Mouse (Mus musculus) layer of hippocampus, adult 9-10 months (tissue): Measurements from ENCODE around the gene Akap2.

Source experiments
- DNase-seq: peaks from one replicate; pipeline ENCODE4 v3.0.0; 2022; ENCODE audit warnings: low spot score

Akap2 gene

DNA sequence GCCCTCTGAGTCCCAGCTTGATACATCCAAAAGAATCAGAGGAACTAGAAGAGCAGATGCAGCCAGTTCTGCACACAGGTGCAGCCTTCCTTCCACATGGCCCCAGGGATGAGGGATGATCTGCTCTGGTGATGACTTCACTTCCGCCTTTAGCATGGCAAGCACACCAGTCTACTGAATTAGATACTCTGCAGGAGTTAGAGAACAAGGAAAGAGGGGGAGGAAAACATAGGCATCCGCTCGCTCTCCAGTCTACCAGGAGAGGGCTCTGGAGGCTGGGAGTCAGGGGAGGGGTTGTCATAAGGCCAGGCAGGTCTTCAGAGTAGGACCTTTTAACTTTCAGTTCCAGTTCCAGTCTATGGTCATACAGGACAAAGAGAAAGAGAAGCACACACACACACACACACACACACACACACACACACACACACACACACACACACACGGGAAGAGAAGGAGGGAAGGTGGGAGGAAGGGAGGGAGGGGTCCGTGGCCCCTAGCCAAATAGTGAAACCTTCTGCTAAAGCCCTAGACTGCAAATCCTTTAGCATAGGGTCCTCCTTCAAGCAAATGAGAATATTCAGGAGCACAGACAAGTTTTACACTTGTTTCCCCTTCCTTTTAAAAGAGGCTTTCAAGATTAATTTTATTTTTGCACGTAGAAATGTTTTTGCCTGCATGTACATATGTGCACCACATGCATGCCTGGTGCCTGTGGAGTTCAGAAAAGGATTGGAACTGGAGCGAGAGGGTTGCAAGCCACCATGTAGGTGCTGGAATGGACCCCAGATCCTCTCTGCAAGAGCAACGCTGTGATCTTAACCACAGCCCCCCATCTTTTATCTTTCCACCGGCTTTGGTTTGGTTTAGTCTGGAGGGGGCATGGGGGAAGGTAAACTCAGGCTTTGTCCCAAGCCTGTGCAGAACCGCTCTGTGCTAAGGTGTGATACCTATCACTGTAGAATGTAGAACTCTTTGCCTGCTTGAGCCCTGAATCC lies 197.0 kb downstream of the Akap2 start:
- DNase-seq, result no peak

DNA sequence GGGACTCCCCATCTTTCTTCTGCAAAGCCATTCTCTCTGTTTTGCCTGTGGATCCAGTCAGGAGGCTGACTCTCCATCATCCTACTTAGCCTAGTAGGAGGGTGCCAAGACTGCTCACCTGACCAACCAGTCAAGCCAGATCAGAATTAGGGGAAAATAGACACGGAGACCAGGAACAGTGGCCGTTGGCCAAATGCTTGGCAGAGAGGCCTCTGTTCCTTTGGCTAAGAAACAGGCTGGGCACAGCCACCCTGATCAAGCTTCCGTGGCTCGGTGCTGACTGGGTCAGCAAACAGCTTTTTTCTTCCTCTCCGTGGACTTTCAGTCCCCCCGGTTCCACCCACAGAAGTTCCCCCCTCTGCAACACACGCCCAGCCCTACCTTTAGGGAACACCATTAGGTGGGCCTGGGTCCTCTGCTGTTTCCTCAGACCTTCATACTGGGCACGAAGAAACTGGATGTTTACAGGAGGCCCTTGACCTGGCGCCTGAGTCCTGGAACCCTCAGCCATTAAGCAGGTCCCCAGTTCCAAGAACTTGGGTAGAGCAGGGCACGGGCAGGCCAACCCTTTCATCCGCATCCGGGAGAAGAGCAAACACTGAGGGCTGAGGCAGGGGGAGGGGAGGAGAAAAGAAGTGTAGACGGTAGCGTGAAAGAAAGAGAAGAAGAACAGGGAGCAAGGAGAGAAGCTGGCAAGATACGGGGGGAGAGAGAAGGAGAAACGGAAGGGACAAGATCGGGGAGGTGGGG lies 197.9 kb downstream of the Akap2 start:
- DNase-seq, result no peak

DNA sequence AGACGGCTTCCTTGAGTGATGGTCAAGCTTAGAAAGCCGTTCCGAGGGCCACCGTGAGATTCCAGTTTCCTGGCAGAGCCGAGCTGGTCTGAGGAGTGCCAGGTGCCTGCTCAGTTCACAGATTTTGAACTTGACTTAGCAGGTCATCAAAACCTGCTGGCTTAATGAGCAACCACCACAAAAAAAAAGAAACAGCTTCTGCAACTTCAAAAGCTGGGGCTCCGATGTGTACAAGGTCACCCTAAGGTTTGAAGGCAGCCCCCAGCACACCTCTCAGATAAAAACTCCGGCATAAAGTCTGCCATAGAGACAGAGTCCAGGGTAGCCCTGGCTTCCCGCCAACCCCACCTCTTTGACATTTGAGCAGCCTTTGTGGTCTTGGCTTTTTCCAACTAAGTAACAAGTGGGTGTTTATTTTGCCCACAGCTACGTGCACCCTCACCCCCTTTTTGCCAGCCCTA lies 198.8 kb downstream of the Akap2 start, which contains the start of gene D630039A03Rik:
D630039A03Rik (minus strand) TSS at position 97 of the 461 bp plus-strand sequence.
- no peak for DNase-seq

DNA sequence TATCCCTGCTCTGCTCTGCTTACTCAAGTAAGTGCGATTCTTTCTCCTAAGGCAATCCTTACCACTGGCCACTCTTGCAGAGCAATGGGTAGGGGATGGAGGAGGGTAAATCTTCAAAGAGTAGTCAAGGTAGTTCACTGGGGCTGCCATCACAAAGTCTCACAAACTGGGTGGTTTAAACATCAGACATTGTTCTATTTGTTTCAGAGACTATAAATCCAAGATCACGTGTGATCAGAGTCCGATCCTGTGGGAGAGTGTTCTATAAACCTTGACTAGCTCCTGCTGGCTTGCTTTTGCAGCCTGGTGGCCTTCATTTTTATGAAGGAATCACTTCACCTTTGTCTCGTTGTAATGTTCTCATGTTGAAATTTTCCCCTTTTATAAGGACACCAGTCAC lies 199.3 kb downstream of the Akap2 start:
- DNase-seq, result no peak

DNA sequence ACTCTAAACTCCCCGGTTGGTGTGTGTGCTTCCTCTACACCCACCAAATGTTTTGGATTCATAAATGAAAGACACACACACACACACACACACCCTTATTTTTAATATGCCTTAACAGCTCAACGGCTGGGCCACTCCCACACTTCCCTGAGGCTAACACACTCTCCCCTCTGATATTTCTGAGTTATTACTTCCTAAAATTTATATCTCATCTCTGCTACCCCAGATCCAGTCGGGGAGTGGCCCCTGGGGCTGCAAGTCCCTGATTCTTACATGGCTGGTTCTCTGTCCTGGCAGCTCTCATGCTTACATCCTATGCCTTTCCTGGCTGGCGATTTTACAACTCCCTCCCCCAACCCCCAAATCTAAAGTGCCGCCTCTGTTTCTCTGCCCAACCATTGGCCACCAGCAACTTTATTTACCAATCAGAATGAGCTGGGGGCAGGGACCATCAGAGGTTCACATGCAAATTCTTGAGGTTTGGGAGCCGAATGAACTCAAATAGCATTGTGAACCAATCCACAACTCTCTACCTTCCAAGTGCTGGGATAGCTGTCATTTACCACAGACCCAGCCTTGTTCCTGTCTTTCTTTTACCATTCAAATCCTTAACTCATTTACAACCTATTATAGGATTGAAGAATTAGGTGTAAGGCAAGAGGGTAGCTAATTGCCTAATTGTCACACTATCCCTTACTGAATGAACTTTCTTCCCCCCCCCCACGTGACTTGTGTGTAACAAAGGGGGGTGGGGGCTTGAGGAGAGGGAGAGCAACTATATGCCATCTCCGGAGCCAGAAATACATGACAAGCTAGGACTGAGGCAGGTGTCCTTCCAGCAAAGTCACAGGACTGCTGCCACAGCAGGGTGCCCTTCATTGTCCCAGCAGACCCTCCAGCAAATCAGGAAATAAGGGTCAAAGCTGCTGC lies 202.3 kb downstream of the Akap2 start:
- DNase-seq, result no peak

DNA sequence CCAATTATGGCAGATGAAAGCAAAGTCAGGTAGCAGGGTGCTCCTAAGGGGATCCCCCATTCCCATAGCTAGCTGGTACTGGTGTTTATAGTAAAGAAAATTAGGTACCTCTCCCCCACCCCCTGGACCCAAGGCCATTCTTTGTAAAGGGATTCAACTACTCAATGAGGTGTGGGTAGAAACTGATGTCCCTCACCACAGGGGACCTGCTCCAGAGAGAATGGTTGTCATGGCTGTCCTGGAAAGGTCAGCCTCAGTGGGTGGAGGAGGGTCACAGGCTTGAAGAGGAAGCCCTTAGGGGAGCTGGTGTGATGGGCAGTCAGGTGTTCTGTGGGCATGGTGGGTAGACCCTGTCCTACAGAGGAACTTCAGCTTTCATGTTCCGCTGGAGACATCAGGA lies 203.1 kb downstream of the Akap2 start:
- DNase-seq, result no peak

DNA sequence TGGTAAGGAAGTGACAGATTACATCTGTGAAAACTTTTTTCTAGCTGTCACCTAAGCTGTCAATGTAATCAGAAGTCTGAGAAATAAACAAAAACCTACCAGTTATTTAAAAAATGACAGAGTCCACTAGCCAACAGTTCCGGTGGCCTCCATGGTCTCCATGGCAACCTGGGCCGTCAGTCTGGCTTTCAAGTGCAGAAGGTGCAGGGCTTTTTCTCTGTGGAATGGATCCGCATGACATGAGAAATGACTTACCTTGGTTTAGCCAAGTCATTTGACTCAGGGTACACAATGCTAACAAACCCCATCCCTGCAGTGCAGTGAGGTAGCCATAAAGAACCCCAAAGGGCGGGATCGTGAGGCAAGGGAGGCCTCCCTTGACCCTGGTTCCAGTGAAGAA lies 204.7 kb downstream of the Akap2 start:
- DNase-seq, result no peak

DNA sequence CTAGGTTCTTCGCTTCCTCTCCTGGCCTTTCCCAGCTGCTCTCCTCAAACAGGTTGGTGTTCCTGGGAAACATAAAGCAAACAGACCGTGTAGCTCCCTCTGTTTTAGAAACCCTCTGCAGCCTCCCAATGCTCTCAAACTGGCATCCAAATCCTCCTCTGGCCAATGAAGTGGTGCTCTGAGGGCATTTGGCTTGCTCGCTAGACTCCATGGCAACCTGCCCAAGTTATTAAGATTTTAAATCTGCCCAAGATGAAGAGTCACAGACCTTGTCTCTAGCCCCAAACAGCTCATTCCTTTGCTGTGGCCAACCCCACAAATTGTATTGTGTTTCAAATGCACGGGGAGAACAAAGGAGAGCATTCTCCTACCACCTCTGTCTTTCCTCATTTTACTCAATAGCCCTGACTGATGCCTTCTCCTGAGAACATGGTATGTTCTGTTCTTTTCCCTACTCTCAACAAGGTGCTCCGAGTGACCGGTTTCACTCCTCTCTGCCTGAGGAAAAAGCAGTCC lies 207.2 kb downstream of the Akap2 start:
- DNase-seq, result no peak

DNA sequence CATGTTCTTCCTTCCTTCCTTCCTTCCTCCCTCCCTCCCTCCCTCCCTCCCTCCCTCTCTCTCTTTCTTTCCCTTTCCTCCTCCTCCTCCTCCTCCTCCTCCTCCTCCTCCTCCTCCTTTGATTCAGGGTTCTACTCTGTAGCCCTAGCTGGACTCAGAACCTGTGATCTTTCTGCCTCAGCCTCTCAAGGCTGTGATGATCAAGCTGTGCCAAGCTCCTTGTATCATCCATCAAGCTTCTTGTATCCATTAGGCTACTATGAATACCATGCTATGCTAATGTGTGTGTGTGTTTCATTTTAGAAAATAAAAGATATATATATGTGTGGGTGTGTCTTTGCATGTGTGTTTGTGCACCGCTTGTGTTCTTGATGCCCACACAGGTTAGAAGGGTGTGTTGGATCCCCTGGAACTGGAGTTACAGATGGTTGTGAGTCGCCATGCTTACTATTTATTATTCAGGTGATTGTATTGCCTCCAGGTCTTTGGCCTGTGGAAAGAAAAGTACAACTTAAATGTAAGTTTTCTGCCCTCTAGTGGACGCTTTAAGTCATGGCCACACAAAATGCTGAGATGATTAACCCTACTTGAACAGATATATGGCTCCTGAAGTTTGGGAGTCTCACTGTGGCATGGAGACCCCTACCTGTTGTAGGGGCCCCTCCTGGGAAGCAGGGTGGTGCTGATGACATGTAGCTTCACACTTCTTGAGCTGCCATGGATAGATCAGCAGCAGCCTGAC lies 210.2 kb downstream of the Akap2 start:
- DNase-seq, result no peak

DNA sequence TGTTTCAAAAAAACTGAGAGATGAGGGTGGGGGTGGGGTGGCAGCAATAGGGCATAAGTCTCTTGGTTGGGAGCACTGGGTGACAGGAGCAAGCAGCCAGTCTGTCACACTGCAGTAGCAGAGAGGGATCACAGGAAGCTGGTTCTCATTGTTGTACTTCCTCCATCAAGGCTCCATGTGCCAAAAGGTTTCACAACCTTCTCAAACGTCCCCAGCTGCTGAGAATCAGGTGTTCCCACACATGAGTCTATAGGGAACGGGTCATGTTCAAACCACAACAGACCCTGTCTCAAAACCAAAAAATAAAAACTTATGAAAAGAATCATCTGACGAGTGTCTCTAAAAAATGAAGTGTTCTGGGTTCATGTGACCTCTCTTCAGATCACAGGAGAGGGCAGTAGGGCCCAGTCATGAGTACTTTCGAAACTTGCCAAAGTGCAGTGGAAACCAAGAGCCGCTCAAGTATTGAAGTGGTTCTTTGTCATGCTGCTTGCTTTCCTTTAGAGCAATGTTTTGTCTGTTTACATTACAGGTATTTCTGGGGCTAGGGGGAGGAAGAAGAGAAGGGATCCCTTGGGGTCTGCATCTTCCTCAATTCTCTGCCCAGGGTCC lies 213.2 kb downstream of the Akap2 start:
- no peak for DNase-seq

DNA sequence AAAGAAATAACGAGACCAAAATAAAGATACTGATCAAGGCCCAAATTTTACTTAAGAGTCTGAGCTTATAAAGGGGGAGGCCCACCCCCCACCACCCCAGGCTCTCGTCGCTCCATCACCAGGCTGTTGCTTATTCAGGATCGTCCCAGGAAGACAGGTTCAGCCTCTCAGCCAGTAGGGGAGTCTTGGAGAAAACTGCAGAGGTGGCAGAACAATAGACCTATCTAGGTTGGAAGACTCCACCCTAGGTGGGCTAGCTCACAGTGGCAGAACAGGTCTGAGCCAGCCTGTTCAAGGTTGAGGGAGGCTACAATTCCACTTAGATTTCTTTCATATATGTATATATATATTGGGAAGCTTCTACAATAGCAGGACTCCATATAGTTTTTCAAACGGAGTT lies 216.7 kb downstream of the Akap2 start:
- DNase-seq, result no peak

DNA sequence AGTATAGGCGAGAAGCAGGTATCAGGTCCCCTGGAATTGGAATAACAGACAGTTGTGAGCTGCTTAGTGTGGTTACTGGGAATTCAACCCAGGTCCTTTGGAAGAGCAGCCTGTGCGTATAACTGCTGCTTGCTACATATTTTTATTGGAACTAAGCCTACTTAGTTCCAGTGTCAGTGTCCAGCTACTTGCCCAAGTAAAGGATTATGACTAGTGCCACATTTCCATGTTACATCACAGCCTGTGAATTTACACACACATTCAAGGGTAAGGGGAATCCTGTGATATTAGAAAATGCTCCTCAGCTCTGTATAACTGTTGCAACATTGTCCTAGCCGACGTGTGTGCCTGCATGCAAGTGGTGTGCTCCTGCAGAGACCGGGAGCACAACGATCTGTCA lies 219.8 kb downstream of the Akap2 start:
- no peak for DNase-seq

DNA sequence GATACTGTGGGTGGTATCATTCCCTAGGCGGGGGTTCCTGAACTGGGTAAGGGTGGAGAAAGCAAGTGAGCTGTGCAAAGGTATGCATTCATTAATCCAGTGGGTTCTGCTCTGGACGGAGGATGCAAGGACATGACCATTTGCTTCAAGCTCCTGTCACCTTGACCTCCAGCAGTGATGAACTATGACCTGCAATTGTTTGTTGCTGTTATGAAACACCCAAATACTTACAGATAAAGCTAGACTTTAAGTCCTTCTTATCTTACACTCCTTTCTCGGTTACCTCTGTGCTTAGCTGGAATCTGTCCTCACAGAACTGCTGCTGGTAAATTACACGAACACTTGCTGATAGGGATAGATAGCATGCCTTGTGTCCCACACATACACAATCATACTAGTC lies 223.2 kb downstream of the Akap2 start:
- no peak for DNase-seq

DNA sequence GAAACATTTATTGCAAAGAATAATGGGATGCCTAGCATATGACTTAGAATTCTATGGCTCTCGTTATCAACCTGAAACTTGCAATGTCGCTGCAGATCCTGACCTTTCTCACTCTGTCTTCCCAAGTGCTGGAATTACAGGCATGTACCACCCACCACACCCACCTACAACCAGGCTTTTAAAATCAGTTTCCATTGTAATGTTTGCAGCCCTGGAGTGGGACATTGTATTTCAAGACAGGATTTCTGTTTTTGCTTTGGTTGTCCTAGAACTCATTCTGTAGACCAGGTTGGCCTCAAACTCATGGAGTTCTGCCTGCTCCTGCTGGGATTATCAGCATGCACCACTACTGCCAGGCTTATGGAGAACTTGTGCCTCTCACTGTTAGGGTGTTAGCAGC lies 225.4 kb downstream of the Akap2 start:
- no peak for DNase-seq
